Mouse (Mus musculus) hindbrain, postnatal 0 days (tissue): ENCODE results near the gene Prkar1a. TPM values are rescaled to one million over a fixed set of nuclear protein-coding genes. Genes with fewer than 3 reads are reported as not detected.

Experiments
- ATAC-seq: fragments of 200-750 bp; cut with Nextera tagmentation; 2 replicates; pipeline ENCODE4 v1.8.0; 2017; ENCODE audit warnings: mild to moderate bottlenecking, moderate TSS enrichment, moderate library complexity
- DNase-seq: peaks from one replicate; pipeline ENCODE4 v3.0.0-alpha.2; 2015; ENCODE audit warnings: low spot score
- H3K27ac ChIP-seq: fragments of 300-500 bp; sonication (generic); 2 replicates; pipeline ENCODE4 v1.5.1; 2014; ENCODE audit warnings: mild to moderate bottlenecking
- H3K27me3 ChIP-seq: fragments of 300-500 bp; sonication (generic); 2 replicates; pipeline ENCODE4 v1.6.1; 2014; ENCODE audit warnings: low read length, mixed read lengths; ENCODE audit not compliant: insufficient read depth
- H3K36me3 ChIP-seq: fragments of 300-500 bp; sonication (generic); 2 replicates; pipeline ENCODE4 v1.6.1; 2014; ENCODE audit warnings: low read length, mixed read lengths; ENCODE audit not compliant: insufficient read depth
- H3K4me1 ChIP-seq: fragments of 300-500 bp; sonication (generic); 2 replicates; pipeline ENCODE4 v1.6.1; 2014; ENCODE audit warnings: antibody characterized with exemption, low read length, mixed read lengths; ENCODE audit not compliant: insufficient read depth
- H3K4me2 ChIP-seq: fragments of 300-500 bp; sonication (generic); 2 replicates; pipeline ENCODE4 v1.6.1; 2014; ENCODE audit warnings: low read depth, mild to moderate bottlenecking, low read length, moderate library complexity, mixed read lengths
- H3K4me3 ChIP-seq: fragments of 300-500 bp; sonication (generic); 2 replicates; pipeline ENCODE4 v1.5.1; 2014; ENCODE audit warnings: low read length
- H3K9ac ChIP-seq: fragments of 300-500 bp; sonication (generic); replicated peaks from 2 replicates; pipeline ENCODE4 v1.6.1; 2014; ENCODE audit warnings: mild to moderate bottlenecking, low read length, moderate library complexity, mixed read lengths
- H3K9me3 ChIP-seq: fragments of 300-500 bp; sonication (generic); 2 replicates; pipeline ENCODE4 v1.6.1; 2016; ENCODE audit warnings: low read length, mixed read lengths
- CTCF ChIP-seq: IDR thresholded peaks from 2 replicates; pipeline ENCODE4 v1.5.1; 2016; ENCODE audit warnings: antibody characterized with exemption, control low read depth, low read depth
- WGBS: fragments of 180-500 bp; shearing (Covaris S2); extraction: QIAGEN DNeasy Blood & Tissue Kit; methylation state at CpG from one replicate; pipeline ENCODE4 v1.1.7; 2014; 5-methylcytosine and 5-hydroxymethylcytosine counted together
- polyA plus RNA-seq: library from polyadenylated mRNA; unstranded; fragments of >200 nt; fragmentation: Nextera tagmentation; extraction: Ambion mirVana; gene quantifications from 2 replicates; pipeline ENCODE4 v1.2.1, GENCODE M21; 2015
- total RNA-seq: library from RNA; depleted of rRNA; stranded (reverse); fragments of >200 nt; gene quantifications from 2 replicates; pipeline ENCODE4 v1.2.3, GENCODE M21; 2014

The Prkar1a gene
- total and polyA plus RNA-seq, 2 experiments from 2014 or later: 190 to 435 TPM

- Histone ChIP-seq H3K4me2 (no peak overlapping the region), H3K27me3 (no peaks in the 10 kb centered on the region), H3K4me3 (no peak overlapping the region), H3K36me3 (no peaks in the 10 kb centered on the region), H3K27ac (no peak overlapping the region), H3K9me3 (no peaks in the 10 kb centered on the region), H3K4me1 (no peaks in the 10 kb centered on the region), H3K9ac (no peak overlapping the region)
- TF ChIP-seq CTCF: no peak
- WGBS: 76% methylated on average over 11 of the region's 12 CpGs
- DNase-seq (no peak), ATAC-seq (no peak)
Observed at GRCm38 (mm10) chr11:109676621-109677373, 27.6 kb downstream of the Prkar1a start.

- Histone ChIP-seq H3K27me3 (no peaks in the 10 kb centered on the region), H3K9ac (no peak overlapping the region), H3K4me2 (no peak overlapping the region), H3K4me3 (no peak overlapping the region), H3K27ac (no peak overlapping the region), H3K4me1 (no peaks in the 10 kb centered on the region), H3K36me3 (no peaks in the 10 kb centered on the region), H3K9me3 (no peaks in the 10 kb centered on the region)
- DNase-seq: no peak
- ATAC-seq: no peak
- 85% methylated on average over 12 of the region's 12 CpGs for WGBS
- no peak for TF ChIP-seq CTCF
Observed at GRCm38 (mm10) chr11:109678291-109678690, 29.1 kb downstream of the Prkar1a start.

- no peak overlapping the region for H3K9ac ChIP-seq
- H3K4me2 ChIP-seq: no peak overlapping the region
- TF ChIP-seq CTCF: no peak
- H3K27me3 ChIP-seq: no peaks in the 10 kb centered on the region
- no peaks in the 10 kb centered on the region for H3K4me1 ChIP-seq
- DNase-seq (no peak), ATAC-seq (no peak)
- H3K27ac ChIP-seq: no peak overlapping the region
- WGBS: 74% methylated on average over 9 of the region's 9 CpGs
- no peak overlapping the region for H3K4me3 ChIP-seq
- H3K9me3 ChIP-seq: no peaks in the 10 kb centered on the region
- H3K36me3 ChIP-seq: no peaks in the 10 kb centered on the region
Observed at GRCm38 (mm10) chr11:109680934-109681333, 31.7 kb downstream of the Prkar1a start.

GRCm38 (mm10) chr11:109681556-109681955 lies 32.4 kb downstream of the Prkar1a start:
- ATAC-seq: no peak
- no peak overlapping the region for H3K4me3 ChIP-seq
- H3K9me3 ChIP-seq: no peaks in the 10 kb centered on the region
- H3K27ac ChIP-seq: no peak overlapping the region
- H3K4me1 ChIP-seq: no peaks in the 10 kb centered on the region
- H3K4me2 ChIP-seq: no peak overlapping the region
- H3K9ac ChIP-seq: no peak overlapping the region
- no peak for TF ChIP-seq CTCF
- DNase-seq: no peak
- no peaks in the 10 kb centered on the region for H3K27me3 ChIP-seq
- 91% methylated on average over 3 of the region's 3 CpGs for WGBS
- no peaks in the 10 kb centered on the region for H3K36me3 ChIP-seq

- H3K9me3 ChIP-seq: no peaks in the 10 kb centered on the region
- no peak overlapping the region for H3K9ac ChIP-seq
- ATAC-seq (no peak), DNase-seq (no peak)
- no peak overlapping the region for H3K27ac ChIP-seq
- H3K27me3 ChIP-seq: no peaks in the 10 kb centered on the region
- 90% methylated on average over 6 of the region's 6 CpGs for WGBS
- TF ChIP-seq CTCF: no peak
- H3K36me3 ChIP-seq: no peaks in the 10 kb centered on the region
- no peak overlapping the region for H3K4me2 ChIP-seq
- no peaks in the 10 kb centered on the region for H3K4me1 ChIP-seq
- H3K4me3 ChIP-seq: no peak overlapping the region
Observed at GRCm38 (mm10) chr11:109682221-109682620, 33.0 kb downstream of the Prkar1a start.

- no peaks in the 10 kb centered on the region for H3K36me3 ChIP-seq
- H3K4me3 ChIP-seq: no peak overlapping the region
- 88% methylated on average over 4 of the region's 4 CpGs for WGBS
- no peak for TF ChIP-seq CTCF
- ATAC-seq: no peak
- H3K4me2 ChIP-seq: no peak overlapping the region
- no peaks in the 10 kb centered on the region for H3K9me3 ChIP-seq
- H3K4me1 ChIP-seq: no peaks in the 10 kb centered on the region
- no peak overlapping the region for H3K27ac ChIP-seq
- DNase-seq: no peak
- H3K27me3 ChIP-seq: no peaks in the 10 kb centered on the region
- no peak overlapping the region for H3K9ac ChIP-seq
Observed at GRCm38 (mm10) chr11:109689539-109689938, 40.3 kb downstream of the Prkar1a start.

GRCm38 (mm10) chr11:109692737-109693136 lies 43.5 kb downstream of the Prkar1a start:
- Histone ChIP-seq H3K4me2 (no peak overlapping the region), H3K27me3 (no peaks in the 10 kb centered on the region), H3K4me1 (no peaks in the 10 kb centered on the region), H3K36me3 (no peaks in the 10 kb centered on the region), H3K4me3 (no peak overlapping the region), H3K27ac (no peak overlapping the region), H3K9me3 (no peaks in the 10 kb centered on the region), H3K9ac (no peak overlapping the region)
- no peak for ATAC-seq
- WGBS: 26% methylated on average over 3 of the region's 3 CpGs
- DNase-seq: no peak
- no peak for TF ChIP-seq CTCF
